Mouse (Mus musculus) heart, embryonic 11.5 days (tissue): ENCODE measurements around the gene Orm3. TPM values are rescaled to one million over a fixed set of nuclear protein-coding genes. Genes with fewer than 3 reads are reported as not detected.

Source experiments
- polyA plus RNA-seq: library from polyadenylated mRNA; unstranded; fragments of >200 nt; fragmentation: Nextera tagmentation; extraction: Ambion mirVana; gene quantifications from 2 replicates; pipeline ENCODE4 v1.2.1, GENCODE M21; 2014

Orm3 gene
- polyA plus RNA-seq, 1 experiment from 2014 or later: not detected

Other genes with a start within 250 kb of the Orm3 start
- 2.4 and 11.6 TPM in 2 replicates for gene Ambp, start 201.4 kb upstream of the Orm3 start, polyA plus RNA-seq
- 0.11 TPM in 1 of 2 replicates, not detected in the other for gene Kif12, start 184.0 kb upstream of the Orm3 start, polyA plus RNA-seq
- gene Col27a1, start 142.2 kb upstream of the Orm3 start, polyA plus RNA-seq: 3.3 and 3.4 TPM in 2 replicates
- gene Orm1, start 11.6 kb upstream of the Orm3 start, polyA plus RNA-seq: not detected in 2 replicates
- gene Orm2, start 6.3 kb downstream of the Orm3 start, polyA plus RNA-seq: not detected in 2 replicates
- gene Akna, start 47.2 kb downstream of the Orm3 start, polyA plus RNA-seq: 3.1 and 3.2 TPM in 2 replicates
- gene Whrn, start 139.8 kb downstream of the Orm3 start, polyA plus RNA-seq: 3.3 and 4.7 TPM in 2 replicates
- 213 and 221 TPM in 2 replicates for gene Atp6v1g1, start 188.6 kb downstream of the Orm3 start, polyA plus RNA-seq
- gene Tmem268, start 202.6 kb downstream of the Orm3 start, polyA plus RNA-seq: 5.5 and 5.8 TPM in 2 replicates
- gene Gm11213, start 249.1 kb downstream of the Orm3 start, polyA plus RNA-seq: not detected in 2 replicates